Mouse (Mus musculus) lung, embryonic 15.5 days (tissue): ENCODE measurements around the gene Gdpd2. TPM values are rescaled to one million over a fixed set of nuclear protein-coding genes. Genes with fewer than 3 reads are reported as not detected.
A peak's percentile ranks its signal among the peaks of the same experiment; 100 is the strongest.

Experiments used
- ATAC-seq: fragments of 200-750 bp; cut with Nextera tagmentation; 2 replicates; pipeline ENCODE4 v1.8.0; 2017; ENCODE audit warnings: moderate number of reproducible peaks, borderline replicate concordance; ENCODE audit not compliant: low FRiP score, low TSS enrichment; ENCODE audit errors: extremely low read depth
- H3K27ac ChIP-seq: fragments of 300-500 bp; sonication (generic); 2 replicates; pipeline ENCODE4 v1.5.1; 2015; ENCODE audit warnings: moderate library complexity, mild to moderate bottlenecking, inconsistent platforms
- H3K27me3 ChIP-seq: fragments of 300-500 bp; sonication (generic); 2 replicates; pipeline ENCODE4 v1.6.1; 2015; ENCODE audit warnings: inconsistent platforms
- H3K36me3 ChIP-seq: fragments of 300-500 bp; sonication (generic); 2 replicates; pipeline ENCODE4 v1.6.1; 2015; ENCODE audit warnings: inconsistent platforms
- H3K4me1 ChIP-seq: fragments of 300-500 bp; sonication (generic); 2 replicates; pipeline ENCODE4 v1.6.1; 2015; ENCODE audit warnings: inconsistent platforms
- H3K4me2 ChIP-seq: fragments of 300-500 bp; sonication (generic); 2 replicates; pipeline ENCODE4 v1.6.1; 2015; ENCODE audit warnings: inconsistent platforms, mild to moderate bottlenecking, moderate library complexity
- H3K4me3 ChIP-seq: fragments of 300-500 bp; sonication (generic); 2 replicates; pipeline ENCODE4 v1.5.1; 2015; ENCODE audit warnings: mild to moderate bottlenecking, inconsistent platforms
- H3K9ac ChIP-seq: fragments of 300-500 bp; sonication (generic); 2 replicates; pipeline ENCODE4 v1.6.1; 2015; ENCODE audit warnings: inconsistent platforms
- H3K9me3 ChIP-seq: fragments of 300-500 bp; sonication (generic); 2 replicates; pipeline ENCODE4 v1.6.1; 2016; ENCODE audit warnings: inconsistent platforms
- WGBS: fragments of 180-500 bp; shearing (Covaris S2); methylation state at CpG from one replicate; pipeline ENCODE4 v1.1.7; 2015; 5-methylcytosine and 5-hydroxymethylcytosine counted together
- polyA plus RNA-seq: library from polyadenylated mRNA; unstranded; fragments of >200 nt; fragmentation: Nextera tagmentation; extraction: Ambion mirVana; gene quantifications from 2 replicates; pipeline ENCODE4 v1.2.1, GENCODE M21; 2015

Gdpd2 gene
- polyA plus RNA-seq = 0.29 and 0.44 TPM in 2 replicates

GRCm38 (mm10) chrX:100729665-100730188, at the start of gene Gdpd2:
Gene Gdpd2, plus strand, starts transcription at chrX:100729873.
- Histone ChIP-seq H3K4me1 (0 out of 2 replicates have a peak, but pooled peaks cover 4% of the 10 kb centered on the region), H3K36me3 (peaks cover 13% of the 10 kb centered on the region; the same call in 1 of the 2 replicates), H3K27ac (no peak within 1 kb of the TSS), H3K9ac (no peak within 1 kb of the TSS), H3K4me3 (no peak within 1 kb of the TSS), H3K4me2 (peak within 1 kb of the TSS; percentile 24; the same call in 1 of the 2 replicates), H3K9me3 (no peaks in the 10 kb centered on the region), H3K27me3 (peaks cover 4% of the 10 kb centered on the region; the same call in 1 of the 2 replicates)
- ATAC-seq = peak; percentile 70; the same call in 1 of the 2 replicates
- WGBS = 12% methylated on average over 8 of the region's 8 CpGs

- Histone ChIP-seq H3K4me1 (no peaks in the 10 kb centered on the region), H3K4me3 (no peak overlapping the region), H3K27ac (no peak overlapping the region), H3K27me3 (no peaks in the 10 kb centered on the region), H3K9ac (no peak overlapping the region), H3K36me3 (peaks cover 4% of the 10 kb centered on the region; the same call in 1 of the 2 replicates), H3K4me2 (no peak overlapping the region), H3K9me3 (no peaks in the 10 kb centered on the region)
- no peak for ATAC-seq
- 33% methylated on average over 3 of the region's 3 CpGs for WGBS
Observed at GRCm38 (mm10) chrX:100686527-100686926, 43.1 kb upstream of the Gdpd2 start.

- no peaks in the 10 kb centered on the region for H3K4me1 ChIP-seq
- H3K9ac ChIP-seq = no peak overlapping the region
- 58% methylated on average over 6 of the region's 6 CpGs for WGBS
- no peaks in the 10 kb centered on the region for H3K27me3 ChIP-seq
- peaks cover 4% of the 10 kb centered on the region; the same call in 1 of the 2 replicates for H3K36me3 ChIP-seq
- no peak overlapping the region for H3K4me2 ChIP-seq
- no peak overlapping the region for H3K4me3 ChIP-seq
- peak; percentile 55; the same call in 1 of the 2 replicates for ATAC-seq
- H3K27ac ChIP-seq = no peak overlapping the region
- no peaks in the 10 kb centered on the region for H3K9me3 ChIP-seq
Observed at GRCm38 (mm10) chrX:100687360-100688032, 42.2 kb upstream of the Gdpd2 start.

GRCm38 (mm10) chrX:100688033-100688370, 41.7 kb upstream of the Gdpd2 start:
- no peak overlapping the region for H3K4me3 ChIP-seq
- no peak overlapping the region for H3K4me2 ChIP-seq
- H3K9ac ChIP-seq = no peak overlapping the region
- H3K9me3 ChIP-seq = no peaks in the 10 kb centered on the region
- ATAC-seq = no peak
- no peaks in the 10 kb centered on the region for H3K4me1 ChIP-seq
- H3K27me3 ChIP-seq = no peaks in the 10 kb centered on the region
- peaks cover 4% of the 10 kb centered on the region; the same call in 1 of the 2 replicates for H3K36me3 ChIP-seq
- no peak overlapping the region for H3K27ac ChIP-seq
- WGBS = 76% methylated on average over 5 of the region's 5 CpGs

- no peaks in the 10 kb centered on the region for H3K4me1 ChIP-seq
- H3K4me2 ChIP-seq = no peak overlapping the region
- no peaks in the 10 kb centered on the region for H3K9me3 ChIP-seq
- no peaks in the 10 kb centered on the region for H3K27me3 ChIP-seq
- 97% methylated on average over 4 of the region's 4 CpGs for WGBS
- H3K27ac ChIP-seq = no peak overlapping the region
- no peak overlapping the region for H3K4me3 ChIP-seq
- ATAC-seq = no peak
- H3K36me3 ChIP-seq = peaks cover 16% of the 10 kb centered on the region; the same call in 1 of the 2 replicates
- H3K9ac ChIP-seq = no peak overlapping the region
Observed at GRCm38 (mm10) chrX:100696776-100697175, 32.9 kb upstream of the Gdpd2 start.

- Histone ChIP-seq H3K4me3 (no peak overlapping the region), H3K36me3 (0 out of 2 replicates have a peak, but pooled peaks cover 7% of the 10 kb centered on the region), H3K9ac (no peak overlapping the region), H3K4me2 (no peak overlapping the region), H3K27ac (no peak overlapping the region), H3K4me1 (no peaks in the 10 kb centered on the region), H3K27me3 (no peaks in the 10 kb centered on the region), H3K9me3 (no peaks in the 10 kb centered on the region)
- 87% methylated on average over 6 of the region's 6 CpGs for WGBS
- ATAC-seq = no peak
Observed at GRCm38 (mm10) chrX:100708032-100708431, 21.6 kb upstream of the Gdpd2 start.

GRCm38 (mm10) chrX:100716173-100716572, 13.5 kb upstream of the Gdpd2 start:
- ATAC-seq = no peak
- no peaks in the 10 kb centered on the region for H3K9me3 ChIP-seq
- 90% methylated on average over 6 of the region's 6 CpGs for WGBS
- H3K27me3 ChIP-seq = no peaks in the 10 kb centered on the region; the same call in 1 of the 2 replicates
- H3K4me3 ChIP-seq = no peak overlapping the region
- no peak overlapping the region for H3K27ac ChIP-seq
- H3K4me2 ChIP-seq = no peak overlapping the region
- peaks cover 36% of the 10 kb centered on the region; the same call in 1 of the 2 replicates for H3K36me3 ChIP-seq
- H3K4me1 ChIP-seq = no peaks in the 10 kb centered on the region
- H3K9ac ChIP-seq = no peak overlapping the region

- Histone ChIP-seq H3K27ac (no peak overlapping the region), H3K9ac (no peak overlapping the region), H3K9me3 (no peaks in the 10 kb centered on the region), H3K4me1 (0 out of 2 replicates have a peak, but pooled peaks cover 4% of the 10 kb centered on the region), H3K27me3 (0 out of 2 replicates have a peak, but pooled peaks cover 4% of the 10 kb centered on the region), H3K4me2 (no peak overlapping the region), H3K4me3 (no peak overlapping the region), H3K36me3 (peaks cover 13% of the 10 kb centered on the region; the same call in 1 of the 2 replicates)
- WGBS = 35% methylated on average over 1 of the region's 1 CpGs
- peak; percentile 41; the same call in 1 of the 2 replicates for ATAC-seq
Observed at GRCm38 (mm10) chrX:100728947-100729346, 726 bp upstream of the Gdpd2 start.

GRCm38 (mm10) chrX:100730266-100730665, 593 bp downstream of the Gdpd2 start:
- H3K4me3 ChIP-seq = no peak overlapping the region
- no peak; the same call in 1 of the 2 replicates for ATAC-seq
- no peaks in the 10 kb centered on the region for H3K9me3 ChIP-seq
- 22% methylated on average over 8 of the region's 8 CpGs for WGBS
- 0 out of 2 replicates have a peak, but pooled peaks cover 4% of the 10 kb centered on the region for H3K4me1 ChIP-seq
- H3K27ac ChIP-seq = no peak overlapping the region
- H3K27me3 ChIP-seq = peaks cover 4% of the 10 kb centered on the region; the same call in 1 of the 2 replicates
- H3K4me2 ChIP-seq = peak overlapping the region; percentile 24; the same call in 1 of the 2 replicates
- peaks cover 7% of the 10 kb centered on the region; the same call in 1 of the 2 replicates for H3K36me3 ChIP-seq
- H3K9ac ChIP-seq = no peak overlapping the region

GRCm38 (mm10) chrX:100734359-100734758, 4.7 kb downstream of the Gdpd2 start:
- 66% methylated on average over 7 of the region's 7 CpGs for WGBS
- Histone ChIP-seq H3K36me3 (no peaks in the 10 kb centered on the region), H3K9ac (no peak overlapping the region), H3K4me1 (0 out of 2 replicates have a peak, but pooled peaks cover 4% of the 10 kb centered on the region), H3K27ac (no peak overlapping the region), H3K4me2 (no peak overlapping the region), H3K9me3 (no peaks in the 10 kb centered on the region), H3K4me3 (no peak overlapping the region), H3K27me3 (peaks cover 17% of the 10 kb centered on the region)
- ATAC-seq = no peak

- no peak overlapping the region for H3K9ac ChIP-seq
- H3K9me3 ChIP-seq = no peaks in the 10 kb centered on the region
- no peaks in the 10 kb centered on the region for H3K36me3 ChIP-seq
- H3K4me1 ChIP-seq = no peaks in the 10 kb centered on the region
- peaks cover 14% of the 10 kb centered on the region for H3K27me3 ChIP-seq
- ATAC-seq = no peak
- H3K4me2 ChIP-seq = peak overlapping the region; percentile 52
- H3K27ac ChIP-seq = no peak overlapping the region
- H3K4me3 ChIP-seq = peak overlapping the region; percentile 25
- 18% methylated on average over 14 of the region's 14 CpGs for WGBS
Observed at GRCm38 (mm10) chrX:100738918-100739317, 9.2 kb downstream of the Gdpd2 start.

- Histone ChIP-seq H3K36me3 (no peaks in the 10 kb centered on the region), H3K27me3 (peaks cover 14% of the 10 kb centered on the region), H3K4me2 (peak overlapping the region; percentile 52), H3K4me3 (peak overlapping the region; percentile 25), H3K4me1 (no peaks in the 10 kb centered on the region), H3K9me3 (no peaks in the 10 kb centered on the region), H3K27ac (no peak overlapping the region), H3K9ac (no peak overlapping the region)
- no peak for ATAC-seq
- WGBS = 32% methylated on average over 10 of the region's 10 CpGs
Observed at GRCm38 (mm10) chrX:100739443-100739842, 9.8 kb downstream of the Gdpd2 start.
